Mouse (Mus musculus): ENCODE measurements around the gene Csmd2. TPM values are rescaled to one million over a fixed set of nuclear protein-coding genes. Genes with fewer than 3 reads are reported as not detected.
A peak's percentile ranks its signal among the peaks of the same experiment; 100 is the strongest.

The Csmd2 gene
- total RNA-seq, 1 experiment from 2014 or later, result 0.59 TPM

GRCm38 (mm10) chr4:128141161-128142101 is 153.8 kb downstream of the Csmd2 start:
- no peak for DNase-seq

DNA sequence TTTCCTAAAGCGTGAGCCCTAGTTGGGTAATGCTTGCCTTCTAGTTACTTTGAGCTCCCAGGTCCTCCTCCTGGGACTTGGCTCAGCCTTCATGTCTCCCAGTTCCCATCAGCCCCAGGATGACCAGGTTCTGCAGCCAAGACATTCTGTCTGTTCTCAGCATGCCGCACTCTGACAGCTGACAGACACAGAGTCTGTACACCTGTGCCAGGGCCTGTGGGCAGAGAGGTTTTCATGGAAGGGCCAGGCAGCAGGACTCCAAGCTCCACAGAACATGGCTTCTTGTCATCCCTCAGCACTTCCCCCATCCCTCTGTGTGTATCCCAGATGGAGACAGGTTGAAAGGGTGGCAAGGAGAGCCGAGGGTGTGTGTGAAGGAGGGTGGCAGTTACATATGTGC is 154.6 kb downstream of the Csmd2 start:
- no peak for DNase-seq

DNA sequence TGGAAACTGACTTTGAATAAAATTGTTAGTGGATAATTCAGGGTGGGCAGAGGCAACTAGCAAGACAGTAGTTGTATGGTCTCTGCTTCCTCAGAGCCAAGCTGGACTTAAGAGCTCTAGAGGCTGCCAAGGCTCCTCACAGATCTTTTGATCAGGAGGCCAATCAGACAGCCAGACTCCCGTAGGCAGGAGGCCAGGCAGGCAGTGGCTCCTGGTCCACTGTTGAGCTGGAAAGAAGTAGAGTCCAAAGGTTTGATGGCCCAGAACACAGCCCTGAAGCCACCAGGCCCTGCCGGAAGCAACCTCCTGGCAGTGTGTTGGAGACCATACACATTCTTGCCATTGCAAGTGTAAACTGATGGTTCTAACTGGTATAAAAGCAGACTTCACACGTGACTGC is 155.5 kb downstream of the Csmd2 start:
- DNase-seq, result no peak

DNA sequence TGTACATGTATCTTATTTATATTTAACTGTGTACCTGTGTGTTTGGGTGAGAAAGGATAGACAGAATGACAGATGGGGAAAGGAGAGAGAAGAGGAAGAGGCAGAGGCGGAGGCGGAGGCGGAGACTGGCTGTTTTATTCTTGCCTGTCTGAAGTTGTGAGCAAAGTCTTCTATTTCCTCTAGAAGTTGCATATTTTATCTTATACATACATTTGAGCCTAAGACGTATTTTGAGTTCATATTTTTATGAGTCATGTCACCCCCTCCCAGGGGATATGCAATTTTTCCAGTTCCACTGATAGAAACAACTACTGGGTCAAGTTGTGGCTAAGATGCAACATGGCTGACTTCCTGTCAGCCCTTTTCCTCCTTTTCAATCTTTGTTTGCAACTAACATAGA is 161.9 kb downstream of the Csmd2 start:
- DNase-seq, result no peak

DNA sequence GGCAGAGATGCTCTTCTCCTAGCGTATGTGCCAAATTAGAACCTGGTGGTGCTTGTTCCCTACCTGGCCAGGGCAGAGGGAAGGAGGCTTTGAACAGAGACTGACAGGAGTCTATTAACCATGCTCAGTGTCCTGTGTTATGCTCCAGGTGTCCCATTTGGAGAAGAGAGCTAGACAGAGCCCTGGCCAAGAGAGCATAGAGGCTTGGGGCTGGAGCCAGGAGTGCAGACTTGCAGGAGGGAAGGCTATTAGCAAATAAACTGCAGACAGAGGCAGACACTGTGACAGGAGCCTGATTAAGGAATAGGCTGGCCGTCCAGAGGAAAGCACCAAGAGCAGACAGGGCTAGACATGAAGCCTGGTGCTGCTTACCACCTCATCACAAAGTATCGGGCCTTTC is 164.4 kb downstream of the Csmd2 start:
- DNase-seq, result no peak

DNA sequence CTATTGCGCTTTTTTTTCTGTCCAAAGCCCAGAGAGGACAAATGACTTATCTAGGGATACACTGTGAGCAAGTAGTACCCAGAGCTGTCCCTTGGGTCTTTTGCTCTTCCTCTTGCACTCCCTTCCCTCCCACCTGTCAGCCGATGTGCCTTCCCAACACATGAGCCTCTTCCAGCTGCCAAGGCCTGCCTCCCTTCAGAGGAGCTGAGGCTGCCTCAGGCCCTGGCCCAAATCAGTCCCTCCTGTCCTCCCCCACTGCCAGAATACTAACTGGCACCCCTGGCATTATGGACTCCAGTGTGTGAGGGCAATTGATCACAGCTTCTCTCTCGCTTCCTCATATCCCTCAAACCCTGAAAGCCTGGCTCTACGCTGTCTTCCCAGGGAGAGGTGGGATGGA is 165.5 kb downstream of the Csmd2 start:
- DNase-seq, result no peak

GRCm38 (mm10) chr4:128155226-128155625 is 167.6 kb downstream of the Csmd2 start:
- DNase-seq, result no peak

- DNase-seq, result no peak
These were observed 173.0 kb downstream of the Csmd2 start for GRCm38 (mm10) chr4:128160656-128161055.

DNA sequence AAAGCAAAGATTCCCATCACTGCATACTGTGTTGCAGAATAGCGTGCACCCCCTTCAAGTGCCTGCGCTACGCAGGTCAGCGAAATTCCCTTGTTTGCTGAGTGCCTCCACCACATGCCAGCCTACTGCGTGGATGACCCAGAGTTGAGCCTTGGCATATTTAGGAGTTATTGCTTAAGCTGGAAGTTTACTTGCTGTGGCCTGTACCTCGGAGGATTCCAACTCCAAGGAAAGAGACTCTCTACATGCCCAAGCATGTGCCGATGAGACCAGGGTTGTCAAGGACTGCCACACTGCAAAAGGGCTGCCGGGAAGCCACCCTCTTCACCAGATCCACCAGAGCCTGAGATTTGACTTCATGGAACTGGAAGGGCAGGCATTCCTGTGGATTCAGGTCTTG is 182.5 kb downstream of the Csmd2 start:
- DNase-seq, result no peak

- DNase-seq, result no peak
These were observed 183.6 kb downstream of the Csmd2 start for GRCm38 (mm10) chr4:128171233-128171632.

DNA sequence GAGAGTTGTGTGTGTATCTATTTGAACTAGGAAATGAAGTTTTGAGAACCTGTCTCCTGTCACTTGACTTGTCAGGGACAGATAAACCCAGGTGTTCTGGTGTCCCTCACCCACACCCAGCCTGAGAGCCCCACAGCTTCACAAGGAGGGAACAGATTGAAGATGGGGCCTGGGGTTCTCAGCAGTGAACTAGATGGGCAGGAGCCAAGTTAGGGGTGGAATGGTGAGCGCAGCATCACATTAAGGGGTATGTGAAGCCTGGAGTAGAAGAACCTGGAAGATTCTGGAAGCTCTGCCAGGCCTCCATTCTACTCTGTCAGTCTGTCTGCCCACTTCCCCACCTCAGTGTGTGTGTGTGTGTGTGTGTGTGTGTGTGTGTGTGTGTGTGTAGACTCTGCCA is 184.0 kb downstream of the Csmd2 start:
- DNase-seq, result no peak

DNA sequence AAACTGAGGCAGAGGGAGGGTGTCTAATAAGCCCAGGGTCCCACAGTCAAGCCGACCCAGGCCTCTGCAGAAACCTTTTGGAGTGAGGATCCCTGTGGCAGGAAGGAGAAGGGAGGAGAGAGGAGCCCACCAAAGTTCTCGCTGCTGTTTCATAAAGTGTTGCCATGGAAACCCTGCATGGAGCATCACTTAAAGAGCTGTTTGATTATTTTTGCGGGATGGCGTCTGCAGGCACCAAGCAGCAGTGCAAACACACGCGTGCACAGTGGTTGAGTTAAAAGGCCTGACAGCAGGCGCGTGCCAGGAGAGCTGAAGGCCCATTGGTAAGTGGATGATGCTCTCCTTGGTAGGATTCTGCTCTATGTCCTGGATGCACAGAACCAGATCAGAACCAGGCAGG is 191.3 kb downstream of the Csmd2 start:
- DNase-seq, result no peak

- peak; percentile 10 for DNase-seq
These were observed 191.9 kb downstream of the Csmd2 start for GRCm38 (mm10) chr4:128179581-128179980.

DNA sequence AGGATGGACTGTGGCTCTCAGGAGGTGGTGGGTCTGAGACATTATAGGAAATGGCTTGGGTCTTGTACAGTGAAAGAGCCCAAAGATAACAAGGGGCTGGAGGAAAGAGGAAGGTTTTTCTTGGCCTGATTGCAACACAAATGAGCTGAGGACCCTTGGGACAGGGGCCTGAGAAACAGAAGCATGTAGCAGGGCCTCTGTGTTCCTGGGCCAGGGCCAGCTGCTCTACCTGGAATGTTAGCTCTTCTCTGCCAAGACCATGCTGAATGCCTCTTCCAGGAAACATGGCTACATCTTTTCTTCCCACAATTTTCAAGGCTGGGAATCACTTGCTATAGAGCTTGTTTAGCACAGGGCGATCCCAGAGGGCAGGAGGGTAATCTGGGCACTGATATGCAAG is 197.1 kb downstream of the Csmd2 start:
- DNase-seq, result no peak

- no peak for DNase-seq
These were observed 206.8 kb downstream of the Csmd2 start for GRCm38 (mm10) chr4:128194454-128194853.

GRCm38 (mm10) chr4:128217991-128218595 is 230.4 kb downstream of the Csmd2 start:
- DNase-seq, result no peak

- DNase-seq, result no peak
These were observed 236.8 kb downstream of the Csmd2 start for GRCm38 (mm10) chr4:128224453-128224852.

- DNase-seq, result no peak
These were observed 240.0 kb downstream of the Csmd2 start for GRCm38 (mm10) chr4:128227377-128228316.

DNA sequence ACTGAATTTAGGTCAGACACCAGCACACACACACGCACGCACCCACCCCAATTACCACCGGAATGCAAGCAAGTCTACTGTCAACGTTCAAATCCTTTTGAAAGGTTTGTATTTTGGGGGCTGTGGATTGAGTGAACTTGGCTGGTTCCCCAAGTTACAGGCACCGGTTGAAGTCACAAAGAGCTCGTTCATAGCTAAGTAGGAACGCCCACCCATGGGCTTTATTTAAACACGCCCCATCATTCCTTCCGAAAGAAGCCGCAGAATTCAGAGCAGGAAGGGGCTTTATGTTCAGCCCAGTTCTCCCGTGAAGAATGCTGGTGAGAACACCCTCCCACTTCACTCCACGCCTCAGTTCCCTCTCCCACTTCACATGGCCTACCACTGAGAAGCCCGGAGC is 245.8 kb downstream of the Csmd2 start:
- DNase-seq, result no peak

GRCm38 (mm10) chr4:128239113-128239512 is 251.5 kb downstream of the Csmd2 start:
- DNase-seq, result no peak

DNA sequence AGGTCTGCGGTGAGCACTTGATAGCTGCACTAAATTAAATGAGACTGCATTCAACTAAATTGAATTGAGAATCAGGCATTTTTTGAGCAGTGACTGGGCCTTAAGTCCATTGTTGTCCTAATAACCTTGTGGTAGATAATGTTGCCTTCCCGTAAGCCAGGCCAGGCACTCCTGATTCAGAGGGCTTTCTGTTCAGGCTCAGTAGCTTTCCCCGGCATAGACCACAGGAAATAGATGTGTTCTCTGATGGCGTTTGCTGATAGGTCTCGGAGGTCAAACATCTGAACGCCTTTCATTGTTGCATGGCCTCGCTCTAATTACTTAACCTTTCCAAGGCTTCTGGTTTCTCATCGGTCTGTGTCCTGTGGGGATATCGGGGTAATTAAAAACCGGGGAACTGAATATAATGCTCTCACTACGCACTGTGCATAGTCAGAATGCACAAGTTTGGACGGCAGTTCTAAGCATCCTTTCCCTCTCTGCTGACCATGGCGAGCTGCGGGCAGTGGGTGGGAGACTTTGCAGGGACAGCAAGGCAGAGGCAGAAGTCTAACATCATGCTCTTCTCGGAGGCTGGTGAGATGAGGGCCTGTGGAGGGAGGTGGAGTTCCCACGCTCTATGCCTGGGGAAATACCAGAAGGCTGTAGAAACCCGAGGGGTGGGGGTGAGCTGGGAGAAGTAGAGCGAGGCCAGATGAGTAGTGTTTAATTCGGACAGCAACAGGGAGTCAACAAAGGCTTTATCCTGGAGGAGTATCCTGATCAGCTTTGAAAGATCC is 253.6 kb downstream of the Csmd2 start:
- no peak for DNase-seq

GRCm38 (mm10) chr4:128241854-128242356 is 254.2 kb downstream of the Csmd2 start:
- no peak for DNase-seq
